Mouse (Mus musculus) kidney, adult 11 months (tissue): ENCODE measurements around the gene Krt20.

ENCODE experiments used
- DNase-seq: peaks from one replicate; pipeline ENCODE4 v3.0.0; 2022

Krt20 gene

DNA sequence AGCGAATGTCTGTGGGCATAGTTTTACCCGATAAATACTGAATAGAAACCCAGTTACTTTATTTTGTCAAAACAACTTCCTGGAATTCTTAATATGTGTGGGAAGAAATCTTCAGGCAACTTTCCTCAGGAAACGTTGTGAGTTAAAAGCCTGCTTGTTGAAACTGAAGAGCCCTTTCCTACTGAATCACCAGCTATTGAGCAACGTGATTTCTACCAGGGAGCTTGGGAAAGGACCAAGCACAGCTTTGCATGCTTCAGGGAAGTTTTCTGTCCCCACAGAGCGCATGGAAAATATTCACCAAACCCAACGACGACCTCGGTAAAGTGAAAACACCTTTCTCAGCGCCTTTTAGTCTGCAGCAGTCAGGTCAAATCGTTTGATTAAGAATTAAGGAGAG, 31.8 kb downstream of the Krt20 start:
- no peak for DNase-seq

DNA sequence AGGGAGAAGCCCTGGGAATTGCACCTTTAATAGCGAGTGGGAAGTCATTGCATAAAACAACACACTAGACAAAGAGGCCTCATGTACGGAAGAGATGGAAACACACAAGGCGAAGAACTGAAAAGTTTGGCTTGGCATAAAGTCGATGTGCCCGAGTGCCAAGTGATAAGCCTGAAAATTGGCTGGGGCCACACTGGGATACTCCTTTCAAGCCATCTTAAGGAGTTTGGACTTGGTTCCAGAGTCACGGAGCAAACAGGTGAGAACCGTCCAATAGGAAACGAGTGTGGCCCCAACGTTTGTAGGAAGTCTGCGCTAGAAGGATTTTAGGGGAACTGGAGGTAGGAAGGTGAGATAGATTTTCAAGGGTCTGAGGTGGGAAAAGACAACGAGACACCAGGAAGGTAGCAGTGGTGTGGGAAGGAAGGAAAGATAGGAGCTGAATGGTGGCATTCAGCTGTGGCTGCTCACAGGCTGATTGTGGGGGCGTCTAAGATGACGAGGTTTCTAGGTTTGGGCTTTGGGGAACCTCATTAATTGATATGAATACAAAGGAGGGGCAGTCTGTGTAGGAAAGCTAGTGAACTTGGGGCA, 37.9 kb downstream of the Krt20 start:
- no peak for DNase-seq

DNA sequence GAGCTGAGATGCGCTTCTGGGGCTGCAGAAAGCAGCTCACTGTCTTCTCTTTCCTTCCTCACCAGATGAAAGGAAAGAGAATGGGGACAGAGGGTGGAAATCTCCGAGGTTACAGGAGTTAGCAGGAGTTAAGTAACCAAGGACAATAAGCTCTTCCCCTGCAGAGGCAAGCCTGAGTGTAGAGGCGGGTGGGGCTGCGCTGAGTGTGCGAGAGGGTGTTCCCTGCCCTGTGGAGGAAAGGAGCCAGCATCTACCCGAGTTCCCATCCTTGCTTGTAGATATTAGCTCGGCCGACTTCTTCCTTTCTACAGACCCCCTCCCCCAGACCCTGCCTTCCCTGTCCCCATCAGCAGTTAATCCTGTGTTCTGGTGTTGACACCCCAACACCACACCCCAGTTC, 39.1 kb downstream of the Krt20 start:
- DNase-seq, result no peak

DNA sequence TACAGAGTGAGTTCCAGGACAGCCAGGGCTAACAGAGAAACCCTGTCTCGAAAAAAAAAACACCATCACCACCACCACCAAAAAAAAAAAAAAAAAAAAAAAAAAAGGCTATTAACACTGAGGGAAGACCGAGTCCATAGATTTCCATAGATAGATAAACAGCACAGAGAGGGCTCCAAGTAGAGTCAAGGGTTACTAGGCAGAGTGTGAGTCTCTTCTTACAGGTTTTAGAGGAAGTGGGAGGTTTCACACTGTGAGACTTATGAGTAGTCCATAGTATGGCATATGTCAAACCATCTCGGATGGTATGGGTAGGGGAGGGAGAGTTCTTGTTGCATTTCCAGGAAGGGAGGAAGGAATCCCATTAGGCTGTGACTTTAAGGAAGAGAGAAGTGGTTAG, 39.9 kb downstream of the Krt20 start:
- no peak for DNase-seq

DNA sequence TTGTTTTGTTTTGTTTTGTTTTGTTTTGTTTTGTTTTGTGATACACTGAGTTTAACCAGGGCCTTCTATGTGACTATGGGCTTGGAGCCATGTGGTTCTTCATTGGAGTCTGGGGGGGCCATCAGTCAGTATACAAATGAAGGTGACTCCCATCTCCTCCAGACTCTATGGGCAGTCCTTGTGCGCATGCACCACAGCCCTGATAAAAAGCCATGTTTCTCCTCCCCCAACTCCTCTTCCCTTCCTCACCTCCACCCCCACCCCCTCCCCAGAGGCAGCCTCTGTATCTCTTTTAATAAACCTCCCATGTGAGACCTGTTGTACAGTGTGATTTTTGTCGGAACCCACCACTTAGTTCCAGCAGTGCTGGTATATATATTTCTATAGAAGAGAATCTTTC, 41.3 kb downstream of the Krt20 start:
- no peak for DNase-seq

DNA sequence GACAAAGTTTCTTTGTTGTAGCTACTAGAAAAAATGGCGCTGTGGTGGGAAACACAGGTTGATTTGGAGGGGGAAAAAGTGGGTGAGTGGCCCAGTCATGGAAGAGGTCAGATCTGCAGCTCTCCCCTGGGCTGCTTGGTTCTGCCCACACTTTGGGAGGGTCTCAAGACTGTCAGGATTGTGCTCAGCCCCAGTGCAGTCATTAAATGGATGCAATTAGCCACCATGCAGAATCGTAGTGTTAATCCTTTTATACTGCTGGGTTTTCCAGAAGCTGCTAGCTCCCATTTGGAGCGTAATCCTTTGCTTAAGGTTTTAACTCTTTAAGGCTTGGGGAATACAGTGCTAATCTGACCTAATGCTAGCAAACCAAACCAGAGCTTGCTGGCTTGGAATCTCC, 41.9 kb downstream of the Krt20 start:
- DNase-seq, result no peak

DNA sequence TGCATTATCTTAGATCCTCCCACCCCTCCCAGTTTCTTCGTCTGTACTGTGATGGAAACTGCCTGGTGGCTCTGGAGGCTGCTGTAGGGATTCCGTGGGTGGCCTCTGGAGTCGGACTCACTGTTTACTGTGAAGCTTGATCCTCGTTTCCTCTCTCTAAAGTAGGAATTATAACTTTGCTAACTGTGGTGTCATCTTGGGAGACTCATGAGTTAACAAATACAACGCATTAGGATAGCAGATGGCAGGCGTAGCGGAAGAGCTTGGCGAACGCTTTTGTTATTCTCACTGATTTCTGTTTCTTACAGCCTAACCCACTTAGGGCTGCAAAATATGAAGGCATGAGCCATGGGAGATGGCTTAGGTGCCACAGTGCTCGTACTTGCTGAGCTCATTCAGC, 45.5 kb downstream of the Krt20 start:
- no peak for DNase-seq

DNA sequence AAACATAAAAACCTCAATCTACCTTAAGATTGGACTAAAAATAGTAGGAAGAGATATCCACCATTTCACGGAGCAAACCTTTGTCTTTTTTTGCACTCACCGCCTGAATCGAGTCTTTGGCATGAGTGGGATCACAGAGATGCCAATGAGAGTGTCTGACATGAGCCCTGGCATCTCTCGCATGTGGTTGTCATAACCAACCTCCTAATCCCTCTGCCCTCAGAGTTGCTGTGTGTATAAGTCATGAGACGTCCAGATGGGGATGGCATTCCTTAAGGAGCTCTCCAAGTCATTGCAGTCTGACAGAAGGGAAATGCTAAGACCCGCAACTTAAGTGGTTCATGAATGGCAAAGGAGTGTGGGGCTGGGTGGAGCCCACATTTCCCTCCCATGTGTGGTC, 46.6 kb downstream of the Krt20 start:
- DNase-seq, result no peak

DNA sequence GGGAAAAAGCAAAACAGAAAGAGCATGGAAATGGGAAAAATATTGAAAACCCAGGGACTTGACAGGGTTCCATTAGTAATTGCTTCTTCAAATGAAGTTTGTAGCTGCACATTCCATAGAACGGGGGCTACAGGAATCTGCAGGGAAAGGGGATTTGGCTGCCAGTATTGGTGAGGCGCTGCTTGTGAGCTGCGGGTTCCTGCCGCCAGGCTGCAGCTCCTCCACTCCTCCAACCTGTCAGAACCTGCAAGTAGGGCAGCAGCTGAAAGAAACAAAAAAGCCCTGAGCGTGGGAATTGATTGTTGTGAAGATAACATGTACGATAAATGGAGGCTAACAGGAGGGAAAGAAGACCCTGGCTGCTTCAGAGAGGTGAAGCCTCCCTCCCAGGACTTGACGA, 47.1 kb downstream of the Krt20 start:
- DNase-seq, result no peak

DNA sequence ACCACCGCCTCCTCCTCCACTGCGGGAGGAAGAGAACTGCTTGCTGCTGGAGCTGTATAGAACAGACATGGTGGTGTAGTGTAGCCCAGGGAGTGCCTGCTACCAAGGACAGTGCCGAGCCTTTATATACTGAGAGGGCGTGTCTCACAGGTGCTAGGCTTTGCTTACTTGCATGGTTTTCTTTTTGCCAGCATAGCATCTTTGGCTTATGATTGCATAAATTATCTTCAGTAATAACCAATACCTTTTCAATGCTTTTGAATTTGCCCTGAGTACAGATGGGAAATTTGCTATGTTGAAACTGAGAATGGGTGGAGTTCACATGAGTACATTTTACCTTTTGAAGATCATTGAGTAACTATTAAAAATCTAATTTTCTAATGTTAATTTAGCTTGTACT, 48.7 kb downstream of the Krt20 start, which contains the start of gene Krt10:
Gene Krt10, minus strand, starts transcription at position 101 of the 400 bp plus-strand sequence.
- no peak for DNase-seq

DNA sequence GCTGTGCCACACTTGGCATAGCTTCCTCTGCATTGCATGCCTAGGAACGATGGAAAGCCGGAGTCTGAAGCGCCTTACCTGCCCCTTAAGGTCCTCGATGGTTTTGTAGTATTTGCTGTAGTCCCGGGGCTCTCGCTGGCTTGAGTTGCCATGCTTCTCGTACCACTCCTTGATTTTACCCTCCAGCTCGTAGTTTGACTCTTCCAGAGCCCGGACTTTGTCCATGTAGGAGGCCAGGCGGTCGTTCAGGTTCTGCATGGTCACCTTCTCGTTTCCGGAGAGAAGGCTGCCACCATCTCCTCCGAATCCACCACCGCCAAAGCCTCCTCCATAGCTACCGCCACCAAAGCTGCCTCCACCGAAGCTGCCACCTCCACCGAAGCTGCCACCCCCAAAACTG, 49.3 kb downstream of the Krt20 start:
- DNase-seq, result peak; percentile 19

DNA sequence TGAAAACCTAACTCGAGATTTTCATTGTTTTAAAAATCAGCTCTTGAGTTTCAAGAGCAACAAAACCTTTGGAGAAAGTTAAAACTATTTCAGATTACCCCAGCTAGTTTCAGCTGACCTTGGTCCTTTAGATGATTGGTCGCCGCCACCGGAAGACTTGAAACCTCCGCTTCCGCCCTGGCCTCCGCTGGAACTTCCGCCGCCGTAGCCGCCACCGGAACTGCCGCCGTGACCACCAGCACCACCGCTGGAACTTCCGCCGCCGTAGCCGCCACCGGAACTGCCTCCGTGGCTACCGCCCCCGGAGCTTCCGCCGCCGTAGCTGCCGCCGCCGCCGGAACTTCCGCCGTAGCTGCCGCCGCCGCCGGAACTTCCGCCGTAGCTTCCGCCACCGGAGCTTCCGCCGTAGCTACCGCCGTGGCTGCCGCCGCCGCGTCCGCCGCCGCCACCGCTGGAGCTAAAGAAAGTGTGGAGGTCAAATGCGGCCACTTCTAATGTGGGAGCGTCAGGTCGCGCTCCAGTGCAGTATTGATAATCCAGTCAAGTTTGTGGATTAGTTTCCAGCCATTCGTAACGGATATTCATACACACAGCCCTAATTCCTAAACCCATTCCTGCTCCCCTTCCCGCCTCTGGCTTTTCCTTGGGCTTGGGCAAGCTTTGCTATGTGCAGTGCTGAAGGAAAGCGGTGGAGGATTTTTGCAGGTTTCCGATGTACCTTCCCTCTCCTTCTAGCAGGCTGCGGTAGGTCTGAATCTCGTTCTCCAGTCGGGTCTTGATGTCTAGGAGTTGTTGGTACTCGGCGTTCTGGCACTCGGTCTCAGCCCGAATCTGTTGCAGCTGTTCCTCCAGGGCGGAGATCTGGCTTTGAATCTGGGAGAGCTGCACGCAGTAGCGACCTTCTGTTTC, 51.9 kb downstream of the Krt20 start:
- peak; percentile 93 for DNase-seq

DNA sequence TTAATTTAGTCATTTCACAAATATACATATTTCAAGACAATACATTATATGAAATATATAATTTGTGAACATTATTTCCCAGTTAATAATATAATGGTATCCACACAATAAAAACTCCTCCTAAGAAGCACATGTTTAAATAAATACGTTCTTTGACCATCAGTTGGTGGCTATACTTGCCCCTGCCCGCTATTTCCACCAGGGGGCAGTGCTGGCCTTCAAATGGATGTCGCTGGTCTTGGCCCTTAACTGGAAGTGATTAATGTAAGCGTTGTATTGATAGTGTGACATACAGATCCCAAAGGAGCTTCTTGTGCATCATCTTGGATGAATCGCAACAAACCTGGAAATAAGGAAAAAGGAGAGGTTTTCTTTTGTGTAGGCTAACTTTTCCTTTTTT, 58.4 kb downstream of the Krt20 start:
- peak; percentile 51 for DNase-seq
